Mouse (Mus musculus) limb, embryonic 15.5 days (tissue): ENCODE results near the gene Nupl1. TPM values are rescaled to one million over a fixed set of nuclear protein-coding genes. Genes with fewer than 3 reads are reported as not detected.

Experiments
- ATAC-seq: fragments of 200-750 bp; cut with Nextera tagmentation; 2 replicates; pipeline ENCODE4 v1.8.0; 2017; ENCODE audit warnings: low read depth, moderate TSS enrichment; ENCODE audit not compliant: insufficient number of reproducible peaks, low FRiP score, low TSS enrichment
- H3K27ac ChIP-seq: fragments of 300-500 bp; sonication (generic); 2 replicates; pipeline ENCODE4 v1.5.1; 2015; ENCODE audit warnings: moderate library complexity, mild to moderate bottlenecking, inconsistent platforms
- H3K27me3 ChIP-seq: fragments of 300-500 bp; sonication (generic); 2 replicates; pipeline ENCODE4 v1.6.1; 2015; ENCODE audit warnings: inconsistent platforms
- H3K36me3 ChIP-seq: fragments of 300-500 bp; sonication (generic); 2 replicates; pipeline ENCODE4 v1.6.1; 2015; ENCODE audit warnings: inconsistent platforms
- H3K4me1 ChIP-seq: fragments of 300-500 bp; sonication (generic); 2 replicates; pipeline ENCODE4 v1.6.1; 2015; ENCODE audit warnings: inconsistent platforms
- H3K4me2 ChIP-seq: fragments of 300-500 bp; sonication (generic); 2 replicates; pipeline ENCODE4 v1.6.1; 2015; ENCODE audit warnings: mild to moderate bottlenecking, inconsistent platforms
- H3K4me3 ChIP-seq: fragments of 300-500 bp; sonication (generic); 2 replicates; pipeline ENCODE4 v1.5.1; 2015; ENCODE audit warnings: mild to moderate bottlenecking, inconsistent platforms
- H3K9ac ChIP-seq: fragments of 300-500 bp; sonication (generic); 2 replicates; pipeline ENCODE4 v1.6.1; 2015; ENCODE audit warnings: inconsistent platforms
- H3K9me3 ChIP-seq: fragments of 300-500 bp; sonication (generic); 2 replicates; pipeline ENCODE4 v1.6.1; 2016; ENCODE audit warnings: inconsistent platforms
- WGBS: fragments of 180-500 bp; shearing (Covaris S2); methylation state at CpG from one replicate; pipeline ENCODE4 v1.1.7; 2015; 5-methylcytosine and 5-hydroxymethylcytosine counted together
- polyA plus RNA-seq: library from polyadenylated mRNA; unstranded; fragments of >200 nt; fragmentation: Nextera tagmentation; extraction: Ambion mirVana; gene quantifications from 2 replicates; pipeline ENCODE4 v1.2.1, GENCODE M21; 2015

Nupl1 gene
- polyA plus RNA-seq, 1 experiment from 2014 or later, result not detected

GRCm38 (mm10) chr14:60177614-60178570 lies 73.3 kb downstream of the Nupl1 start:
- Histone ChIP-seq H3K27me3 (peaks cover 56% of the 10 kb centered on the region), H3K4me2 (peak overlapping the region; percentile 99), H3K4me1 (peaks cover 13% of the 10 kb centered on the region; the same call in 1 of the 2 replicates), H3K9me3 (no peaks in the 10 kb centered on the region), H3K27ac (no peak overlapping the region), H3K4me3 (peak overlapping the region; percentile 61), H3K36me3 (no peaks in the 10 kb centered on the region), H3K9ac (peak overlapping the region; percentile 54)
- no peak for ATAC-seq
- 25% methylated on average over 31 of the region's 37 CpGs for WGBS

- H3K4me1 ChIP-seq, result peaks cover 13% of the 10 kb centered on the region; the same call in 1 of the 2 replicates
- ATAC-seq, result peak; percentile 55; the same call in 1 of the 2 replicates
- H3K9ac ChIP-seq, result peak overlapping the region; percentile 54
- peaks cover 59% of the 10 kb centered on the region for H3K27me3 ChIP-seq
- H3K36me3 ChIP-seq, result no peaks in the 10 kb centered on the region
- H3K27ac ChIP-seq, result no peak overlapping the region
- H3K4me3 ChIP-seq, result peak overlapping the region; percentile 61
- under 1% methylated on average over 75 of the region's 84 CpGs for WGBS
- H3K4me2 ChIP-seq, result peak overlapping the region; percentile 99
- no peaks in the 10 kb centered on the region for H3K9me3 ChIP-seq
Observed at GRCm38 (mm10) chr14:60176891-60177613, 74.2 kb downstream of the Nupl1 start.

- ATAC-seq, result no peak
- Histone ChIP-seq H3K4me2 (peak overlapping the region; percentile 99), H3K9ac (no peak overlapping the region), H3K27me3 (peaks cover 59% of the 10 kb centered on the region), H3K27ac (no peak overlapping the region), H3K4me3 (peak overlapping the region; percentile 61), H3K9me3 (no peaks in the 10 kb centered on the region), H3K36me3 (no peaks in the 10 kb centered on the region), H3K4me1 (peaks cover 13% of the 10 kb centered on the region; the same call in 1 of the 2 replicates)
- WGBS, result 32% methylated on average over 9 of the region's 9 CpGs
Observed at GRCm38 (mm10) chr14:60176469-60176890, 74.8 kb downstream of the Nupl1 start.

- Histone ChIP-seq H3K36me3 (no peaks in the 10 kb centered on the region), H3K4me1 (peaks cover 8% of the 10 kb centered on the region; the same call in 1 of the 2 replicates), H3K27me3 (peaks cover 38% of the 10 kb centered on the region), H3K4me2 (no peak overlapping the region), H3K9ac (no peak overlapping the region), H3K27ac (no peak overlapping the region), H3K9me3 (no peaks in the 10 kb centered on the region), H3K4me3 (no peak overlapping the region)
- no peak for ATAC-seq
- 35% methylated on average over 12 of the region's 12 CpGs for WGBS
Observed at GRCm38 (mm10) chr14:60172286-60173055, 78.8 kb downstream of the Nupl1 start.

- H3K9ac ChIP-seq, result no peak overlapping the region
- no peak for ATAC-seq
- H3K36me3 ChIP-seq, result no peaks in the 10 kb centered on the region
- no peak overlapping the region for H3K27ac ChIP-seq
- WGBS, result 58% methylated on average over 16 of the region's 16 CpGs
- H3K4me1 ChIP-seq, result no peaks in the 10 kb centered on the region
- H3K4me3 ChIP-seq, result no peak overlapping the region
- H3K27me3 ChIP-seq, result peaks cover 23% of the 10 kb centered on the region
- H3K9me3 ChIP-seq, result no peaks in the 10 kb centered on the region
- no peak overlapping the region for H3K4me2 ChIP-seq
Observed at GRCm38 (mm10) chr14:60170845-60171610, 80.2 kb downstream of the Nupl1 start.

GRCm38 (mm10) chr14:60163367-60163766 lies 87.9 kb downstream of the Nupl1 start:
- H3K36me3 ChIP-seq, result no peaks in the 10 kb centered on the region
- 80% methylated on average over 3 of the region's 3 CpGs for WGBS

GRCm38 (mm10) chr14:60152373-60152772 lies 98.9 kb downstream of the Nupl1 start:
- H3K9ac ChIP-seq, result no peak overlapping the region
- no peaks in the 10 kb centered on the region for H3K36me3 ChIP-seq
- 81% methylated on average over 11 of the region's 11 CpGs for WGBS
- no peak overlapping the region for H3K27ac ChIP-seq
- H3K4me1 ChIP-seq, result no peaks in the 10 kb centered on the region
- no peak overlapping the region for H3K4me2 ChIP-seq
- H3K9me3 ChIP-seq, result no peaks in the 10 kb centered on the region
- no peak overlapping the region for H3K4me3 ChIP-seq
- H3K27me3 ChIP-seq, result no peaks in the 10 kb centered on the region
- ATAC-seq, result no peak

More at GRCm38 (mm10) chr14:60163367-60163766, 87.9 kb downstream of the Nupl1 start:
- no peaks in the 10 kb centered on the region for H3K27me3 ChIP-seq
- H3K4me1 ChIP-seq, result no peaks in the 10 kb centered on the region
- H3K4me3 ChIP-seq, result no peak overlapping the region
- no peaks in the 10 kb centered on the region for H3K9me3 ChIP-seq
- H3K9ac ChIP-seq, result no peak overlapping the region
- ATAC-seq, result no peak
- no peak overlapping the region for H3K27ac ChIP-seq
- H3K4me2 ChIP-seq, result no peak overlapping the region

GRCm38 (mm10) chr14:60148893-60149292 lies 102.3 kb downstream of the Nupl1 start:
- Histone ChIP-seq H3K4me3 (no peak overlapping the region), H3K4me1 (no peaks in the 10 kb centered on the region), H3K9ac (no peak overlapping the region), H3K36me3 (no peaks in the 10 kb centered on the region), H3K27ac (no peak overlapping the region), H3K9me3 (no peaks in the 10 kb centered on the region), H3K4me2 (no peak overlapping the region), H3K27me3 (no peaks in the 10 kb centered on the region)
- WGBS, result 47% methylated on average over 3 of the region's 3 CpGs
- ATAC-seq, result no peak

- Histone ChIP-seq H3K9ac (no peak overlapping the region), H3K4me1 (no peaks in the 10 kb centered on the region), H3K27ac (no peak overlapping the region), H3K4me2 (no peak overlapping the region), H3K4me3 (no peak overlapping the region), H3K27me3 (no peaks in the 10 kb centered on the region), H3K9me3 (no peaks in the 10 kb centered on the region), H3K36me3 (no peaks in the 10 kb centered on the region)
- ATAC-seq, result no peak
- 79% methylated on average over 10 of the region's 10 CpGs for WGBS
Observed at GRCm38 (mm10) chr14:60143234-60143633, 108.0 kb downstream of the Nupl1 start.

GRCm38 (mm10) chr14:60138339-60138738 lies 112.9 kb downstream of the Nupl1 start:
- no peak for ATAC-seq
- WGBS, result 92% methylated on average over 4 of the region's 4 CpGs

GRCm38 (mm10) chr14:60137812-60138211 lies 113.4 kb downstream of the Nupl1 start:
- H3K4me2 ChIP-seq, result no peak overlapping the region
- no peak overlapping the region for H3K27ac ChIP-seq
- no peaks in the 10 kb centered on the region for H3K4me1 ChIP-seq
- H3K9ac ChIP-seq, result no peak overlapping the region
- no peak overlapping the region for H3K4me3 ChIP-seq
- H3K9me3 ChIP-seq, result no peaks in the 10 kb centered on the region
- H3K36me3 ChIP-seq, result no peaks in the 10 kb centered on the region
- H3K27me3 ChIP-seq, result no peaks in the 10 kb centered on the region
- no peak for ATAC-seq
- WGBS, result 72% methylated on average over 6 of the region's 6 CpGs

More at GRCm38 (mm10) chr14:60138339-60138738, 112.9 kb downstream of the Nupl1 start:
- no peaks in the 10 kb centered on the region for H3K9me3 ChIP-seq
- H3K4me2 ChIP-seq, result no peak overlapping the region
- no peak overlapping the region for H3K4me3 ChIP-seq
- H3K9ac ChIP-seq, result no peak overlapping the region
- H3K4me1 ChIP-seq, result no peaks in the 10 kb centered on the region
- no peak overlapping the region for H3K27ac ChIP-seq
- no peaks in the 10 kb centered on the region for H3K27me3 ChIP-seq
- no peaks in the 10 kb centered on the region for H3K36me3 ChIP-seq
